Mouse (Mus musculus) midbrain, embryonic 11.5 days (tissue): ENCODE data around the gene Cacna1s. TPM values are rescaled to one million over a fixed set of nuclear protein-coding genes. Genes with fewer than 3 reads are reported as not detected.
A peak's percentile ranks its signal among the peaks of the same experiment; 100 is the strongest.

Experiments used
- ATAC-seq: fragments of 200-750 bp; cut with Nextera tagmentation; 2 replicates; pipeline ENCODE4 v1.8.0; 2017; ENCODE audit warnings: moderate TSS enrichment, moderate library complexity; ENCODE audit not compliant: low FRiP score
- DNase-seq: peaks from one replicate; pipeline ENCODE4 v3.0.0; 2015; ENCODE audit warnings: low spot score; ENCODE audit errors: missing footprints
- H3K27ac ChIP-seq: fragments of 300-500 bp; sonication (generic); 2 replicates; pipeline ENCODE4 v1.5.1; 2014; ENCODE audit warnings: low read depth, low read length
- H3K27me3 ChIP-seq: fragments of 300-500 bp; sonication (generic); 2 replicates; pipeline ENCODE4 v1.6.1; 2014; ENCODE audit warnings: mild to moderate bottlenecking, low read length, moderate library complexity, mixed read lengths; ENCODE audit not compliant: control insufficient read depth, insufficient read depth
- H3K36me3 ChIP-seq: fragments of 300-500 bp; sonication (generic); 2 replicates; pipeline ENCODE4 v1.6.1; 2014; ENCODE audit warnings: mild to moderate bottlenecking, low read length, moderate library complexity, mixed read lengths; ENCODE audit not compliant: control insufficient read depth, insufficient read depth
- H3K4me1 ChIP-seq: fragments of 300-500 bp; sonication (generic); 2 replicates; pipeline ENCODE4 v1.6.1; 2014; ENCODE audit warnings: low read length; ENCODE audit not compliant: control insufficient read depth, insufficient read depth
- H3K4me2 ChIP-seq: fragments of 300-500 bp; sonication (generic); 2 replicates; pipeline ENCODE4 v1.6.1; 2014; ENCODE audit warnings: mild to moderate bottlenecking, moderate library complexity
- H3K4me3 ChIP-seq: fragments of 300-500 bp; sonication (generic); 2 replicates; pipeline ENCODE4 v1.5.1; 2014; ENCODE audit warnings: low read depth, low read length
- H3K9ac ChIP-seq: fragments of 300-500 bp; sonication (generic); 2 replicates; pipeline ENCODE4 v1.6.1; 2014; ENCODE audit warnings: low read length
- H3K9me3 ChIP-seq: fragments of 300-500 bp; sonication (generic); 2 replicates; pipeline ENCODE4 v1.6.1; 2016; ENCODE audit warnings: low read length; ENCODE audit not compliant: control insufficient read depth
- WGBS: fragments of 180-500 bp; shearing (Covaris S2); extraction: QIAGEN DNeasy Blood & Tissue Kit; methylation state at CpG from one replicate; pipeline ENCODE4 v1.1.7; 2014; 5-methylcytosine and 5-hydroxymethylcytosine counted together
- polyA plus RNA-seq: library from polyadenylated mRNA; unstranded; fragments of >200 nt; fragmentation: Nextera tagmentation; extraction: Ambion mirVana; gene quantifications from 2 replicates; pipeline ENCODE4 v1.2.1, GENCODE M21; 2014

Cacna1s gene
- polyA plus RNA-seq, 1 experiment from 2014 or later = 0.23 TPM

DNA sequence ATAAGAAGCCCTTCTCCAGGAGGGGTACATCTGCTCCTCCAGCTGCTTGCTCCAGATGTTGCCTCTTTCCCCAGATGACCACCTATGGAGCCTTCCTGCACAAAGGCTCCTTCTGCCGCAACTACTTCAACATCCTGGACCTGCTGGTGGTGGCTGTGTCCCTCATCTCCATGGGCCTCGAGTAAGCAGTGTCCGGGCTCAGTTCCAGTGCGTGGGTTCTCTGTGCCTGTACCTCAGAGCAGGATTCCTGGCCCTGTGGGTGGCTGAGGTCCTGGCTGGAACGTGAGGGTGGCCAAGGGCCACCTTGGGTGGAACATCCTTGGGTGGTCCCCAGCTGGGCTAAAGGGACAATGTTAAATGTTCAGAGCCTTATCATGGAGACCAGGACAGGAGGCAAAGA is 42.3 kb downstream of the Cacna1s start:
- H3K4me3 ChIP-seq = no peak overlapping the region
- no peaks in the 10 kb centered on the region for H3K36me3 ChIP-seq
- no peak overlapping the region for H3K9ac ChIP-seq
- 74% methylated on average over 5 of the region's 5 CpGs for WGBS
- no peak for DNase-seq
- no peaks in the 10 kb centered on the region for H3K9me3 ChIP-seq
- no peak overlapping the region for H3K4me2 ChIP-seq
- H3K27me3 ChIP-seq = no peaks in the 10 kb centered on the region
- H3K4me1 ChIP-seq = no peaks in the 10 kb centered on the region
- ATAC-seq = no peak
- H3K27ac ChIP-seq = no peak overlapping the region

DNA sequence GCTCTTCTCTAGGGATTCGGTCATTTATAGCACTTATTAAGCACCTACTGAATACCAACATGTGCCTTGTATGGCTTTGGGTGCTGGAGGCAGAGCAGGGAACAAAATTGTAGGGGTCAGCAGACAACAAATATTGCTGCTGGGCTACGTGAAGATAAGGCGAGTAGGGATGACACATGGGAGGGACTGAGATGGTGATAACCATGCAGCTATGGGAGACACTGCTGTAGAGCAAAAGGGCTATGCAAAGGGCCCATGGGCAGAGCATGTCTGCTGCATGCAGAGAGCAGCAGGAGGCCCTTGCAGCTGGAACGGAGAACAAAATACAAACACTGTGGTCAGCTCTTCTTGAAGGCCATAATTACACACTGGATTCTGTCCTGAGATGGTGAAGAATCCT is 49.5 kb downstream of the Cacna1s start:
- H3K4me1 ChIP-seq = no peaks in the 10 kb centered on the region
- ATAC-seq (no peak), DNase-seq (no peak)
- no peaks in the 10 kb centered on the region for H3K9me3 ChIP-seq
- WGBS = 76% methylated on average over 4 of the region's 4 CpGs
- no peak overlapping the region for H3K9ac ChIP-seq
- no peak overlapping the region for H3K4me3 ChIP-seq
- no peak overlapping the region for H3K27ac ChIP-seq
- no peaks in the 10 kb centered on the region for H3K36me3 ChIP-seq
- no peaks in the 10 kb centered on the region for H3K27me3 ChIP-seq
- H3K4me2 ChIP-seq = no peak overlapping the region

DNA sequence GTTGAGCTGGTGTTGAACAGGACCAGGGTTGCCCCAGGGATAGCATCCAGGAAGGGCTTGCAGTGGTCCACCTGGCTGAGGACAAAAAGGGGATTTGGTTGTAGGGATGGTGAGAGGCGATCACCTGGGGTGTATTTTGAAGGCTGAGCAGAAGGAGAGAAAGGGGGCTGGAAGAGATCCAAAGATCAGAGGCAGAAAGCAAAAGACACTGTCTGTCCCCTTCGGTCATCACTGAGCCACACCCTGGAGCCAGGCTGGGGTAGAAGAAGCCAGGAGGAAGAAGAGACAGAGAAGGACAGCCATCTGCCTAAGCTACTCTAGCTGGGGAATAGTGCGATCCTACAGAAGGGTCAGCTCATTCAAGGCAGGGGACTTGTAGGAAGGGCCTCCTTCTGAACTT is 50.0 kb downstream of the Cacna1s start:
- no peak overlapping the region for H3K9ac ChIP-seq
- no peak overlapping the region for H3K27ac ChIP-seq
- no peak overlapping the region for H3K4me2 ChIP-seq
- no peaks in the 10 kb centered on the region for H3K27me3 ChIP-seq
- H3K4me1 ChIP-seq = no peaks in the 10 kb centered on the region
- H3K4me3 ChIP-seq = no peak overlapping the region
- DNase-seq = no peak
- no peaks in the 10 kb centered on the region for H3K9me3 ChIP-seq
- ATAC-seq = no peak
- H3K36me3 ChIP-seq = no peaks in the 10 kb centered on the region
- WGBS = 87% methylated on average over 3 of the region's 3 CpGs

DNA sequence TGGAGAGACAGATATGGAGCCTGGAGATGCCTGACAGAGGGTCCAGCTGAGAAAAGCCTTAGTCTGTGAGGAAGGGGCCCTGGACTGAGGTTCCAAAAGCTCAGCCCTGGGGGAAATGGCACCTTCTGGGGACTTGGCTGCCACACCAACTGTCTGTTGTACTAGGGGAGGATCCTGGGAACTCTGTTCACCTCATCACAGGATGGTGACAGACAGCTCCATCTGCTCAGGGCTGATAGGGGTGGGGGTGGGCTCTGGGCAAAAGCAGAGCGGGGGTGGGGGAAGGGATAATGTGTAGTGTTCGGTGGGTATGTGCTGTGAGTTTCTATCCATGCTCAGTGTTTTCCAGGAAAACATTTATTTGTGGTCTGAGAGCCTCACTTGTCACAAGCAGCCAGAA is 50.4 kb downstream of the Cacna1s start:
- H3K4me1 ChIP-seq = no peaks in the 10 kb centered on the region
- 86% methylated on average over 2 of the region's 2 CpGs for WGBS
- ATAC-seq = peak; percentile 33; the same call in 1 of the 2 replicates
- H3K27ac ChIP-seq = no peak overlapping the region
- H3K4me2 ChIP-seq = no peak overlapping the region
- no peaks in the 10 kb centered on the region for H3K27me3 ChIP-seq
- DNase-seq = no peak
- no peaks in the 10 kb centered on the region for H3K9me3 ChIP-seq
- H3K36me3 ChIP-seq = no peaks in the 10 kb centered on the region
- no peak overlapping the region for H3K9ac ChIP-seq
- no peak overlapping the region for H3K4me3 ChIP-seq

- Histone ChIP-seq H3K4me2 (no peak overlapping the region), H3K9me3 (no peaks in the 10 kb centered on the region), H3K4me1 (no peaks in the 10 kb centered on the region), H3K9ac (no peak overlapping the region), H3K36me3 (no peaks in the 10 kb centered on the region), H3K27ac (no peak overlapping the region), H3K4me3 (no peak overlapping the region), H3K27me3 (no peaks in the 10 kb centered on the region)
- DNase-seq = no peak
- ATAC-seq = no peak
- WGBS = 92% methylated on average over 7 of the region's 7 CpGs
Measured at GRCm38 (mm10) chr1:136103696-136104095, 51.1 kb downstream of the Cacna1s start.

DNA sequence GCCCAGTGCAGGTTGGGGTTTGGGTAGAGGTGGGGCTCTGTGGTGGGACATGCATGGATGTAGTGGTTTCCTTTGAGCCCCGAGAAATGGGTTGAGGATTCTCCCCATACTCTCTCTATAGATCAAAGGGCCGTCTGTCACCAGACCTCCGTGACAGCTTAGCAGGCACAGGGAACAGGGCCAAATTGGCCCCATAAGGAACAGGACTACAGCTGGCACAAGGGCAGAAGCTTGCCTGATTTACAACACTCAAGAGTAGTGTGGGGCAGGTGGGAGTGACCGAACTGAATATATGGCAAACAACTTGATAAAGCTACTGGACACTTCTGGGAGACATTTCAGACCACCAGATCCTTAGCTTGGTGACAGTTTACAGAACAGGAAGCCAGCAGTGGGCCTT is 52.2 kb downstream of the Cacna1s start:
- H3K4me3 ChIP-seq = no peak overlapping the region
- no peaks in the 10 kb centered on the region for H3K9me3 ChIP-seq
- no peaks in the 10 kb centered on the region for H3K4me1 ChIP-seq
- no peak overlapping the region for H3K4me2 ChIP-seq
- H3K27me3 ChIP-seq = no peaks in the 10 kb centered on the region
- H3K27ac ChIP-seq = no peak overlapping the region
- DNase-seq (no peak), ATAC-seq (no peak)
- H3K9ac ChIP-seq = no peak overlapping the region
- no peaks in the 10 kb centered on the region for H3K36me3 ChIP-seq
- 47% methylated on average over 4 of the region's 4 CpGs for WGBS

DNA sequence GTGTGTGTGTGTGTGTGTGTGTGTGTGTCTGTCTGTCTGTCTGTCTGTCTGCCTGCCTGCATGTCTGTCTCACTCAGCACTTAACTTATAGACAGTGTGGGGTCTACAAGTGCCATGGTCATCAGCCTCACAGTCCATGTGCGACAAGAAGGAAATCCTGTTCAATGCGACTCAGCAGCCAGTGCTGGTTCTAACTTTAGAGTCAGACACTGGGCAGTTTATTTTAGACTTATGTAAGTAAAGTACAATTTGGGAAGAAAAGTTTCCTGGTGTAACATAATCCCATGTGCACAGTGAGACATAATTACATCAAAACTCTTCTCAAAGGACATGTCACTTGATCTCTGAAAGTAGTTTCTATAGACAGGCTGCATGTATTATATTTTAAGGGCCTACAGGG is 56.9 kb downstream of the Cacna1s start:
- Histone ChIP-seq H3K36me3 (no peaks in the 10 kb centered on the region), H3K27me3 (no peaks in the 10 kb centered on the region), H3K4me1 (no peaks in the 10 kb centered on the region), H3K9ac (no peak overlapping the region), H3K4me2 (no peak overlapping the region), H3K27ac (no peak overlapping the region), H3K9me3 (no peaks in the 10 kb centered on the region), H3K4me3 (no peak overlapping the region)
- 89% methylated on average over 2 of the region's 2 CpGs for WGBS
- no peak for ATAC-seq
- no peak for DNase-seq

DNA sequence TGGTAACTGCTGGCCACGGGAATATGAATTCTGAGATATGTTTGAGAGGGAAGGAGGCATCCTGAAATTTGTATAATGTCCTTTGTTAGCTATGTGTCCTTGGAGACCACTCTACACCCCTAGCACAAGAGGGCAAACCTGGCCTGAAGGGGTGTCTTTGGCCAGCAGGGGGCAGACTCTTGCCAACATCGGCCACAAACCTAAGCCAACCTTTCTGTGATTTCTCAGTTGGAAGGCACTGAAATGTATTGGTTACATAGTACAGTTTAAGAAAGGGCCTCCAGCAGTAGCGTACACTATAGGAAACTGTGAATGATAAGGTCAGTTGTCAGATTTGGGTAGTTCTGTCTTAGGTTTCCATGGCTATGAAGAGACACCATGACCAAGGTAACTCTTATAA is 63.6 kb downstream of the Cacna1s start:
- H3K4me1 ChIP-seq = peaks cover 11% of the 10 kb centered on the region
- H3K9me3 ChIP-seq = no peaks in the 10 kb centered on the region
- no peak overlapping the region for H3K4me2 ChIP-seq
- WGBS = 39% methylated on average over 3 of the region's 3 CpGs
- H3K36me3 ChIP-seq = no peaks in the 10 kb centered on the region
- DNase-seq (peak; percentile 88), ATAC-seq (no peak)
- no peak overlapping the region for H3K4me3 ChIP-seq
- no peaks in the 10 kb centered on the region for H3K27me3 ChIP-seq
- H3K9ac ChIP-seq = no peak overlapping the region
- H3K27ac ChIP-seq = no peak overlapping the region

DNA sequence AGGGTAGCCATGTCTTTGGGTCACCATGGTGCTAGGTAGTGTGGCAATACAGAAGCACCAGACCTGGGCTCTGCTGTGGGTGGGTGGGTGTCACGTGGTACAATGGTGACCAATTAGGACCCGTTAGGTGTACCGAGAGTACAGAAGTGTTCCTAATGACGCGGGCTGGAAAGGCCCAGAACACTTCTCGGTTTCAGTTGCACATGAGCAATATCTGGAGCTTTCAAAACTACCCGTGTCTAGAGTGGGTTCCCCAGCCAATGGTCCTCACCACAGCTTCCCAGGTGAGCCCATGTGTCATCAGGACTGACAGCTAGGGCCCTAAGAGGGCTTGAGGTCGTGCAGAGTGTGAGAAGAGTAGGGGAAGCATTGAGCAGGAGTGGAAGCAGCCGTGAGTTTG is 64.5 kb downstream of the Cacna1s start:
- Histone ChIP-seq H3K27me3 (no peaks in the 10 kb centered on the region), H3K4me3 (no peak overlapping the region), H3K9me3 (no peaks in the 10 kb centered on the region), H3K4me2 (no peak overlapping the region), H3K36me3 (no peaks in the 10 kb centered on the region), H3K27ac (no peak overlapping the region), H3K9ac (no peak overlapping the region), H3K4me1 (peaks cover 11% of the 10 kb centered on the region)
- ATAC-seq (no peak), DNase-seq (no peak)
- WGBS = 88% methylated on average over 9 of the region's 9 CpGs

- DNase-seq (no peak), ATAC-seq (no peak)
- H3K27ac ChIP-seq = no peak overlapping the region
- H3K36me3 ChIP-seq = no peaks in the 10 kb centered on the region
- peaks cover 11% of the 10 kb centered on the region for H3K4me1 ChIP-seq
- no peak overlapping the region for H3K4me2 ChIP-seq
- H3K9me3 ChIP-seq = no peaks in the 10 kb centered on the region
- no peak overlapping the region for H3K4me3 ChIP-seq
- H3K9ac ChIP-seq = no peak overlapping the region
- whole genome bisulfite sequencing = 39% methylated on average over 8 of the region's 8 CpGs
- no peaks in the 10 kb centered on the region for H3K27me3 ChIP-seq
Measured at GRCm38 (mm10) chr1:136118875-136119274, 66.3 kb downstream of the Cacna1s start.
